Mouse (Mus musculus) gastrocnemius, postnatal 10 days (tissue): ENCODE results near the gene Gsx1. TPM values are rescaled to one million over a fixed set of nuclear protein-coding genes. Genes with fewer than 3 reads are reported as not detected.
A peak's percentile ranks its signal among the peaks of the same experiment; 100 is the strongest.

Experiments
- DNase-seq: peaks from one replicate; pipeline ENCODE4 v3.0.0; 2021; ENCODE audit warnings: mixed read lengths
- total RNA-seq, 2 experiments: library from RNA; stranded (reverse); gene quantifications; 2 replicates each; pipeline ENCODE4 v1.2.3; 2021

Gsx1 gene
- total RNA-seq, 2 experiments from 2014 or later, result not detected

- DNase-seq, result no peak
These were observed 19.4 kb downstream of the Gsx1 start for GRCm38 (mm10) chr5:147207852-147208251.

GRCm38 (mm10) chr5:147208471-147208870 lies 20.0 kb downstream of the Gsx1 start:
- no peak for DNase-seq

GRCm38 (mm10) chr5:147227354-147228112 lies 39.0 kb downstream of the Gsx1 start:
- peak; percentile 90 for DNase-seq

GRCm38 (mm10) chr5:147235406-147236309 lies 47.2 kb downstream of the Gsx1 start:
- no peak for DNase-seq

Other genes starting within 250 kb of the Gsx1 start
- gene Gtf3a, start 240.0 kb upstream of the Gsx1 start, total RNA-seq, result 10 to 100 TPM; 31.7 to 33.3 TPM
- gene Mtif3, start 224.9 kb upstream of the Gsx1 start, total RNA-seq, result 10 to 100 TPM; 21.8 to 27.5 TPM
- gene Lnx2, start 112.1 kb upstream of the Gsx1 start, total RNA-seq, result 1 to 10 TPM; 6.7 to 7.4 TPM
- 100 to 1,000 TPM; 103 to 116 TPM for gene Polr1d, start 111.6 kb upstream of the Gsx1 start, total RNA-seq
- gene Pdx1, start 81.3 kb downstream of the Gsx1 start, total RNA-seq, result not detected
- gene Cdx2, start 118.6 kb downstream of the Gsx1 start, total RNA-seq, result not detected
- not detected for gene Urad, start 133.7 kb downstream of the Gsx1 start, total RNA-seq
- gene Flt3, start 211.8 kb downstream of the Gsx1 start, total RNA-seq, result under 1 TPM in 1 of 2 experiments, not detected in 1; 0.16 TPM
- 10 to 100 TPM; 35.7 to 48.3 TPM for gene Pan3, start 241.5 kb downstream of the Gsx1 start, total RNA-seq